Mouse (Mus musculus) liver, adult 2 months (tissue): ENCODE data around the gene Pfpl.

Source experiments
- CTCF ChIP-seq: fragments of 200-500 bp; IDR thresholded peaks from 2 replicates; pipeline ENCODE4 v1.5.1; 2011; ENCODE audit warnings: low read depth, low read length, control low read depth
- POLR2A ChIP-seq: fragments of 200-500 bp; IDR thresholded peaks from 2 replicates; pipeline ENCODE4 v1.6.1; 2011; ENCODE audit warnings: low read length, control low read depth; ENCODE audit not compliant: insufficient read depth; ENCODE audit errors: extremely low read depth

DNA sequence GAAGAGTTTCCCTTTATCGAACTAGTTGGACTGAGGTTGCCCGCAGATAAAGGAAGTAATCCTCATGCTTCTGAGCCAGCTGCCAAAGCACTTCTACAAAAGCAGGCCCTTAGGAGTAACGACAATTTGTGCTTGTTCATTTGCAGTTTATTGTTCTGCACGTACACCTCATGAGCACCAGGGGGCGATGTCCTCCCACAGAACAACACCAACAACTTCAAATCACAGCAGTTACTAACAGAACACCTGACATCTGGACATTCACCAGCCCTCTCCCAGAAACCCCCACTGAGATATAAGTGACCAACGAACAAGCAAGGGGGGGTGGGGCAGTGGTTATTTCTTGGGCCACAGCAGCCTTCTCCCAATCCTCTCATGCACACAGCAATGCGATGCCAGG is 38.5 kb downstream of the Pfpl start:
- TF ChIP-seq POLR2A = no peak
- TF ChIP-seq CTCF = peak; percentile 80
